Mouse (Mus musculus) thymus, adult 2 months (tissue): ENCODE data around the gene Ctsc.

Experiments
- CTCF ChIP-seq: fragments of 200-500 bp; IDR thresholded peaks from 2 replicates; pipeline ENCODE4 v1.5.1; 2012; ENCODE audit warnings: mild to moderate bottlenecking, control low read depth, low read length, moderate library complexity, borderline replicate concordance; ENCODE audit not compliant: control insufficient read depth, poor library complexity, insufficient read depth; ENCODE audit errors: extremely low read depth
- POLR2A ChIP-seq: fragments of 200-500 bp; IDR thresholded peaks from 2 replicates; pipeline ENCODE4 v1.6.1; 2012; ENCODE audit warnings: mild to moderate bottlenecking, low read length, control low read depth, moderate library complexity; ENCODE audit not compliant: control insufficient read depth, poor library complexity, insufficient read depth; ENCODE audit errors: extremely low read depth

GRCm38 (mm10) chr7:88306725-88307124 lies 28.8 kb downstream of the Ctsc start:
- TF ChIP-seq CTCF (no peak), POLR2A (no peak)
